Mouse (Mus musculus) CD4-positive, CD25-positive, alpha-beta regulatory T cell, adult 4 months (primary cell): Measurements from ENCODE around the gene Ubr2. TPM values are rescaled to one million over a fixed set of nuclear protein-coding genes. Genes with fewer than 3 reads are reported as not detected.

Experiments
- ATAC-seq: one replicate; pipeline ENCODE4 v1.8.0; 2017
- polyA plus RNA-seq, 2 experiments: library from polyadenylated mRNA; unstranded; fragments of 100-300 nt; shearing (Covaris generic); gene quantifications; one replicate each; pipeline ENCODE4 v1.2.1; 2017

The Ubr2 gene
- polyA plus RNA-seq, 2 experiments from 2014 or later: 13.7 to 20.3 TPM

DNA sequence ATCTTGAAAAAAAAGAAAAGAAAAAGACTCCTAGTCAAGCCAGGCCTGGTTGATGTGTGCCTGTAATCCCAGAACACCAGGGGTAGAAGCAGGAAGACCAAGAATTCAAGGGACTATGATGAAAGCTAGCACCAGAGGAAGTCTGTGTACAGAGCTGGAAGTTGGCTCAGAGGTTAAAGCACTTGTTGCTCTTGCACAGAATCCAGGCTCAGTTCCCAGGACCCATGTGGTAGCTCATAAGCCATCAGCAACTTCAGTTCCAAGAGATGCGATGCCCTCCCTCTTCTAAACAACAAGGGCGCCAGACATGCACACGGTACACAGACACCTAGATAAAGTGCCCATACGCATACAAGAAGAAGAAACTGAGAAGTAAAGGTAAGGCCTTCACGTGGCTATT lies 8.0 kb downstream of the Ubr2 start:
- ATAC-seq: no peak

DNA sequence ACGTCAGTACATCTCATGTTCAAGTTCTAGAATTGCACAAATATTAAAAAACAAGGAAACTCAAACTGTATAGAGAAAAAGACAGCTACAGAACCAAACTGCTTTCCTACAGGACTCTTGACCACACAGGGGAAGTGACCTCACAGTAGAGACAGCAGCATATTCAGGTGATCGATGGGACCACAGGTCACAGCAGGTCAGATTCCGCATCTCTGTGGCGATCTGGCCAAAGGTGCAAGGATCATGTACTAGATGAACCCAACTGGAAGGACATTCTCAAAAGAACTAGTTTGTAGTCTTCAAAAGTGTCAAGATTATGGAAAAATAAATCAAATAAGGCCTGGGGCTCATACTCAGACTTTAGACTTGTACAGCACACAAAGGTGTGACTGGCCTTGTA lies 11.5 kb downstream of the Ubr2 start:
- no peak for ATAC-seq

GRCm38 (mm10) chr17:46996484-46996883 lies 13.9 kb downstream of the Ubr2 start:
- no peak for ATAC-seq

DNA sequence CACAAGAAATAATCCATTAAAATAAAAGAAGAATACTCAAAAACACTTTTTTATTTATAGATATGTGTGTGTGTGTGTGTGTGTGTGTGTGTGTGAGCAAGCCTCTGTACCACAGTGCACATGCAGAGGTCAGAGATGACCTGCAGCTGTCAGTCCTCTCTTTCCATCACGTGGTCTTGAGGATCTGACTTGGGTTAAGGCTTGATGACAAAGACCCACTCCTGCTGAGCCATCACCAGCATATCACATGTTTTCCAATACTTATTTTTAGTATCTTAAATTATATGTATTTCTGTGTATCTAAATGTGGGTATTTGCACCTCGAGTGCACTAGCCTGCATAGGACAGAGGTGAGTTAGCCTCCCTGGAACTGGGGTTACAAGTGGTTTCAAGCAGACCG lies 14.7 kb downstream of the Ubr2 start:
- no peak for ATAC-seq

DNA sequence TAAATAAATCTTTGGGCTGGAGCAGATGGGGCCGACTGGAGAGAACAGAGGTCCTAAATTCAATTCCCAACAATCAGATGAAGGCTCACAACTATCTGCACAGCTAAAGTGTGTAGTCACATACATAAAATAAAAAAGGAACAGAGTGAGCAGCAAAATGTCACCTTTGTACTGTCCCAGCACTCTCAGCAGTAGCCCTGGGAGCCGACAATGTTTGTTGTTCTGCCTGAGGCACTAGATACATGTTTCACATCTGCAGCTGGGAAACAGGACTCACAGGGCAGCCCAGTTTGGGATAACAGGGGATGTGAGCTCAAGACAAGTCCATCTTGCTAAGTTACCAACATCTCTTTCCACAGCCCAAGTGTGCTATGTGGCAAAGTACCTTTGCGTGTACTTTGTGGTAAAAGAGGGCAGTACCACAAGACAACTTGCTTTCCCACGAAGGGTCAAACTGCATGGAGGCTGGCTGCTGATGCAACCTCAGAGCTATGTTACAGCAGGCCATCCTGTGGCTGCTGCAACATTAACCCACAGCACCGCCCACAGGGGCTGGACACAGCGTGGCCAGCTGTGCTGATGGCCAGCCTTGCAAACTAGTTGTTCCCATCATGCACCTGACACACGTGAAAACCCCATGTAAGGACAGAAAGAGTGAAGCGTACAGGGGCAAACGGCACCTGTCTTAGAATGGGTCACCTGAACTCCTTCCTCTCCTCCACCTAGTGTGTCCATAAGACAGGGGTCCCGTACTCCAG lies 15.5 kb downstream of the Ubr2 start:
- ATAC-seq: no peak

- no peak for ATAC-seq
Observed at GRCm38 (mm10) chr17:46993625-46994024, 16.7 kb downstream of the Ubr2 start.

DNA sequence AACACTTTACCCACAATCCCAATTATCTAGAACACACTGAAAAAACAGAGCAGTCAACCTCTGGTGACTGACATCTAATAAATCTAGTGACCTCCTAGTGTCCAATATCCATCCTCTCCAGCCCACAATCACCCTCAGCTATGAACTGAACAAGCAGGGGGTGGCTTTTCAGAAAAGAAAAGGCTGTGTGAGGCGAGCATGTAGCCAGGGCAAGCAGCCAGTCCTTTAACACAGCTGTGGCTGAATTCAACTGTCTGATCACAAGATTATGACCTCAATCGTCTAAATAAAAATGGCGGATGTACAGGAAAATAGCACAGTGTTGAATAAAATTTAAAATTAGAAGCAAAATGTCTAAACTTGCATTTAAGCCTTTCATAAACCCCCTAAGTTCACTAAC lies 22.7 kb downstream of the Ubr2 start:
- no peak for ATAC-seq

DNA sequence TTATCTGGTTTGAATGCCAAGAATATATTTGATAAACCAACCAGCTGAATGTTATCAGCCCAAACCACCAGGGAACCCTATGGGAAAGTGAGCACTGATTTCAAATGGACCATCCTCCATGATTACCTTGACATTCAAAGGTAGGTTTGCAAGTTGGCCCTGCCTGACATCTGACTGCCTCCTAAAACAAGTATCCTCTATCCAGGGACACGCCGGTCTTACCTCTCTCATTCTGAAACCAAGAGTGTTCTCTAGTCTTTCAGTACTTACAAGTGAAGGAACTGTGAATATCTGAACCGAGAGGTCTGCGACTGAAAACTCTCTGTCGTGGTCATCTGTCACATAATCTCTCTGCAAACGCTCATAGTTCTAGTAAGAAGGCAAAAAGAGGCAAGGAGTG lies 30.3 kb downstream of the Ubr2 start:
- ATAC-seq: no peak

- ATAC-seq: no peak
Observed at GRCm38 (mm10) chr17:46975183-46975582, 35.2 kb downstream of the Ubr2 start.

DNA sequence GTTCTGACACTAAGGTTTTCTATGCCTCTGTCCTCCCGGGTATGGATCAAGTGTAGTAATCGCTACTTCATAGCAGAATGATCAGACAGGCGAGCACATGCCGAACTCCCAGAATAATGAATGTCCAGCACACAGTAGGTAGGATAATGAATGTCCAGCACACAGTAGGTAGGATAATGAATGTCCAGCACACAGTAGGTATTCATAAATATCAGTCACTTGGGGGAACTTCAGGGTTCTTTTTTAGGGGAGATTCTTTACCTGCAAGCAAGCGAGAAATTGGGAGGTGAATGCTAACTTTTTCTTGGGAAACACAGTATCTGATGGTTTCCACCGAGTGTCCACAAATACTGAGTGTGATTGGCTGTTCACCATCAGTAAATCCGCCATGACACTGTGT lies 37.8 kb downstream of the Ubr2 start:
- ATAC-seq: no peak

- peak; percentile 91 for ATAC-seq
Observed at GRCm38 (mm10) chr17:46966892-46967291, 43.5 kb downstream of the Ubr2 start.

- no peak for ATAC-seq
Observed at GRCm38 (mm10) chr17:46963186-46963585, 47.2 kb downstream of the Ubr2 start.

GRCm38 (mm10) chr17:46962153-46962552 lies 48.2 kb downstream of the Ubr2 start:
- no peak for ATAC-seq

DNA sequence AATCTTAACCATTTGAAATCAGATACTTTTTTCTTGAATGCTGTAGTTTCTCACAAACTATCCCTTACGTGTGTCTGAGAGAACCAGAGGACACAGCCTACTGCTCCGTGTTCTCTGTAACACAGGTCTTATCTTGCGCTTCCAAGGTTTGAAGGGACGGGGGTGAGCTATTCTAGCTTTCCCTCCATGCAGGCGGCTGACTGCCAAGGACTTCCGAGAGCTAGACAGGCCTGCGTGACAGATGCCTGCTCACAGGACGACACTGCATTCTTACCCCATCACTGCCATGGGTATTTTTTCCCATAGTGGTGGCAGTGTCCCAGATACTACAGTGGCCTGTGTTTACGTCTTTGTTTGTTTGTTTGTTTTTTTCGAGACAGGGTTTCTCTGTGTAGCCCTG lies 50.1 kb downstream of the Ubr2 start:
- ATAC-seq: no peak

GRCm38 (mm10) chr17:46958045-46958444 lies 52.3 kb downstream of the Ubr2 start:
- no peak for ATAC-seq

- no peak for ATAC-seq
Observed at GRCm38 (mm10) chr17:46946276-46946675, 64.1 kb downstream of the Ubr2 start.

- ATAC-seq: no peak
Observed at GRCm38 (mm10) chr17:46942421-46942820, 67.9 kb downstream of the Ubr2 start.

DNA sequence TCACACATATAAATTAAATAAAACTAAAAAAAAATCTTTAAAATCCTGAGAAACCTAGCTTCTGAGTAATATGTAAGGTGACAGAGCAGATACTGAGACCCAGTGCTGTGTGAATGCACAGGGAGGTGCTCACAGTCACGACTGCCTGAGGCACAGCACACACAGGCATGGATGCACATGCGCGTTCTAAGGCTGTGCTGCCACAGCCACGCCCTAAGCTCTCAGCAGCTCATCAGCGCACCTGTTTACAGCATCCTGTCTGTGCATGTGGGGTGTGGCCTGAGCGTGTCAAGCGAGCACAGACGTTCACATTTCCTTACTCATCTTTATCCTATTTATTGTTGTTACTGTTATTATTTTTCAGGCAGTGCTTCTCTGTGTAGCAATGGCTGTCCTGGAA lies 69.9 kb downstream of the Ubr2 start:
- no peak for ATAC-seq

DNA sequence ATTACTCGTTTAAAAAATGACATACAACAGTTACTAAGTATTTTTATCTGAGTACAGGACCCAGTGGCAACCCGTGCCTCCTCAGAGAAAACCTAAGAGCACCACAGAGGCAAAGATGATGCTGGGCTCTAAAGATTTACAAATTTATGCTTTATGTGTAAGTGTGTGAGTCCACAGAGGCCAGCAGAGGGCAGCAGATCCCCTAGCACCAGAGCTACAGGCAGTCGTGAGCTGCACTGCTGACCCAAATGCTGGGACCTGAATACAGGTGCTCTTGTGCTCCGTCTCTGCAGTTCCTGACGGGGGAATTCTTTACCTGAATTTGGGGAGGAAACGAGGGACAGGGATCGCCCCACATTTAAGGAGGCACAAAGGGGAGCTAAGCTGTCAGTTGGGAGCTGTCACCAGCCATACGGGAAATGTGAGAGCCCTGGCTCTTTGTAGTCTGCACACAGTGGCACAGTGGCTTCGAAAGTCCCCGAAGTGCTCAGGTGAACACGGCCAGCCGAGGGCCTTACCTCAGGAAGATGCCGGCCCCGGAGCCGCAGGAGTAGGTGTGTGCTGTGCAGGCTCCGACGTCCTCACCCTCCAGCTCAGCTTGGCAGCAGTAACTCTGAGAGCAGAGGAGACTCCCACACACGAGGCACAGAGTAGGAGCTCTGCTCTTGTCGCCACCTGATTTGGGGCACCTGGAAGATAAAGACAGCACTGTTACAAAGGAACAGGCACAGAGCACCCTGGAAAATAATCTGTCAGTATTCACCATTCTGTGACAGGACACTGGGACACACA lies 76.6 kb downstream of the Ubr2 start:
- no peak for ATAC-seq

GRCm38 (mm10) chr17:46932961-46933360 lies 77.4 kb downstream of the Ubr2 start:
- no peak for ATAC-seq

DNA sequence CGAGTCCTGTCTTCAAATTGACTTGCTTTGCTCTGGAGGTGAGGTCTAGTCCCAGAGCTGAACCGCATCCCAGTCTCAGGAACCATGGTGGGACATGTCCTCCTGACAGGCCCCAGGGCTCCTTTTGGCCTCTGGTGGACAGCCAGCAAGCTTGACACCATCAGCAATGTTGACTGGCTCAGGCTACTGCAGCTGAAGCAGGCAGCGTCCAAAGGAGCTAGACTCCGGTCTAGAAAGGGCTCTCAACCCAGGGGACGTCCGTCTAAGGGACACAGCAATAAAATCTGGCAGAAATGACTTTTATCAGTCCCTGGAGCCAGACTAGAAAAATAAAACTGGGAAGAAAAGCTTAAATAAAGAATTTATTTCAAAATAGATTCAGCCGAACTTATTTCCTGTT lies 80.5 kb downstream of the Ubr2 start:
- ATAC-seq: no peak

DNA sequence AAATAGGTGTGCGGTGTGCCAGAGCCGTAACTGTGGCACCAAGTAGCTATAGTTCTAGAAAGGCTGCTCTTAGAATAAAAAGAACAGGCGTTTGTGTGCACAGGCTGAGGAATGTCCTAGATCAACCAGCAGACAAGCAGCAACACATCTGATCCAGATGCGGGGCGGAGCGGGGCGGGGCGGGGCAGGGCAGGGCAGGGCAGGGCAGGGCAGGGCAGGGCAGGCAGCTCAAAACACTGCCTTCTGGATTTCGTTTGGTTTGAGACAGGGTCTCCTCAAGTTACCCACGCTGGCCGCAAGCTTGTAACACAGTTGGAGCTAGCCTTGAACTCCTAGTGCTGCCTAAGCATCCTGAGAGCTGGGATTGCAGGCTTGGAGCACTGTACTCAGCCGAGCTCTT lies 81.1 kb downstream of the Ubr2 start:
- no peak for ATAC-seq

GRCm38 (mm10) chr17:46927781-46928180 lies 82.6 kb downstream of the Ubr2 start:
- no peak for ATAC-seq

DNA sequence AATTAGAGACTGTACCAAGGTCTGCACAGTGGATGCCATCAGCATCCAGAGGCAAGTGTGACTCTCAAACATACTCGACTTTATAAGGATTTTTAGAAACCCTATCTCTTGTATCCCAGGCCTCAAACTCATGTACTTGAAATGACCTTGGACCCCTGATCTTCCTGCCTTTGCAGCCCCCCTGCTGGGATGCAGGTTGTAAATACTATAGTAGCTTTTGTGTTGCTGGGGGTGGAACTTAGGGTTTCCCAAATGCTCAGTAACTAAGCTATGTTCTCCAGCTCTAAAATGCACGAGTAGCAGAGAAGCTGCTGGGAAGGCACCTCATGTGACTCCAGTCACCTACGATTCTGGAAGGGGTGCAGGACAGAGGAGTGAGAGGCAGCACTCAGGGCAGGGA lies 83.4 kb downstream of the Ubr2 start:
- no peak for ATAC-seq
